Mouse (Mus musculus) heart, embryonic 16.5 days (tissue): ENCODE data around the gene Ppan. TPM values are rescaled to one million over a fixed set of nuclear protein-coding genes. Genes with fewer than 3 reads are reported as not detected.

Experiments used
- ATAC-seq: fragments of 200-750 bp; cut with Nextera tagmentation; replicated peaks from 2 replicates; pipeline ENCODE4 v1.8.0; 2017; ENCODE audit warnings: moderate number of reproducible peaks; ENCODE audit not compliant: insufficient read depth, low FRiP score; ENCODE audit errors: extremely low read depth
- H3K27ac ChIP-seq: fragments of 300-500 bp; sonication (generic); 2 replicates; pipeline ENCODE4 v1.5.1; 2014; ENCODE audit warnings: mild to moderate bottlenecking, low read length, control low read depth, moderate library complexity
- H3K27me3 ChIP-seq: fragments of 300-500 bp; sonication (generic); 2 replicates; pipeline ENCODE4 v1.6.1; 2014; ENCODE audit warnings: low read length, mixed read lengths; ENCODE audit not compliant: control insufficient read depth, insufficient read depth
- H3K36me3 ChIP-seq: fragments of 300-500 bp; sonication (generic); 2 replicates; pipeline ENCODE4 v1.6.1; 2014; ENCODE audit not compliant: control insufficient read depth, insufficient read depth
- H3K4me1 ChIP-seq: fragments of 300-500 bp; sonication (generic); 2 replicates; pipeline ENCODE4 v1.6.1; 2014; ENCODE audit warnings: low read length, mixed read lengths; ENCODE audit not compliant: control insufficient read depth, insufficient read depth
- H3K4me2 ChIP-seq: fragments of 300-500 bp; sonication (generic); 2 replicates; pipeline ENCODE4 v1.6.1; 2014; ENCODE audit warnings: low read depth, mild to moderate bottlenecking, control low read depth, low read length
- H3K4me3 ChIP-seq: fragments of 300-500 bp; sonication (generic); 2 replicates; pipeline ENCODE4 v1.5.1; 2014; ENCODE audit warnings: mild to moderate bottlenecking, control low read depth, low read length
- H3K9ac ChIP-seq: fragments of 300-500 bp; sonication (generic); 2 replicates; pipeline ENCODE4 v1.6.1; 2014; ENCODE audit warnings: low read length, control low read depth
- H3K9me3 ChIP-seq: fragments of 300-500 bp; sonication (generic); replicated peaks from 2 replicates; pipeline ENCODE4 v1.6.1; 2016; ENCODE audit warnings: low read length; ENCODE audit not compliant: control insufficient read depth
- WGBS: fragments of 180-500 bp; shearing (Covaris S2); extraction: QIAGEN DNeasy Blood & Tissue Kit; methylation state at CpG from one replicate; pipeline ENCODE4 v1.1.7; 2014; 5-methylcytosine and 5-hydroxymethylcytosine counted together
- polyA plus RNA-seq: library from polyadenylated mRNA; unstranded; fragments of >200 nt; fragmentation: Nextera tagmentation; extraction: Ambion mirVana; gene quantifications from 2 replicates; pipeline ENCODE4 v1.2.1, GENCODE M21; 2015

Gene Ppan
- polyA plus RNA-seq, 1 experiment from 2014 or later: 44.3 TPM

DNA sequence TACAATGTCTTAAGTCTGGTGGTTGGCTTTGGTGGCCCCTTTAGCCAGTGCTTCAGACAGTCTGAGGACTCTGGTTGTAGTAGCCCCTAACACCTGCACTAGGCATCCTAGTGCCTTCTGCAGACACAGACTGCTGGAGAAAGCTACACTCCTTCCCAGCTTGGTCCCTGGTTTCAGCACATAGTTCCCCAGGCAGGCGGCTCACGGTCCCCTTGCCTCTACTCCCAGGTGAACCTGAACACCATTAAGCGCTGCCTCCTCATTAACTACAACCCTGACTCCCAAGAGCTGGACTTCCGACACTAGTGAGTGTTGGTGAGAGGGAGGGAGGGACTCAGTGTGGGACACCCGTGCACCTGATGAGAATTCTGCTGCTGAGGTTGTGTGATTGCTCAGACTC lies 2.4 kb downstream of the Ppan start:
- Histone ChIP-seq H3K9me3 (no peaks in the 10 kb centered on the region), H3K4me2 (no peak overlapping the region), H3K27me3 (no peaks in the 10 kb centered on the region), H3K9ac (no peak overlapping the region), H3K4me1 (peaks cover 5% of the 10 kb centered on the region), H3K27ac (no peak overlapping the region), H3K4me3 (no peak overlapping the region), H3K36me3 (peaks cover 45% of the 10 kb centered on the region)
- ATAC-seq: no peak
- 85% methylated on average over 5 of the region's 5 CpGs for WGBS

DNA sequence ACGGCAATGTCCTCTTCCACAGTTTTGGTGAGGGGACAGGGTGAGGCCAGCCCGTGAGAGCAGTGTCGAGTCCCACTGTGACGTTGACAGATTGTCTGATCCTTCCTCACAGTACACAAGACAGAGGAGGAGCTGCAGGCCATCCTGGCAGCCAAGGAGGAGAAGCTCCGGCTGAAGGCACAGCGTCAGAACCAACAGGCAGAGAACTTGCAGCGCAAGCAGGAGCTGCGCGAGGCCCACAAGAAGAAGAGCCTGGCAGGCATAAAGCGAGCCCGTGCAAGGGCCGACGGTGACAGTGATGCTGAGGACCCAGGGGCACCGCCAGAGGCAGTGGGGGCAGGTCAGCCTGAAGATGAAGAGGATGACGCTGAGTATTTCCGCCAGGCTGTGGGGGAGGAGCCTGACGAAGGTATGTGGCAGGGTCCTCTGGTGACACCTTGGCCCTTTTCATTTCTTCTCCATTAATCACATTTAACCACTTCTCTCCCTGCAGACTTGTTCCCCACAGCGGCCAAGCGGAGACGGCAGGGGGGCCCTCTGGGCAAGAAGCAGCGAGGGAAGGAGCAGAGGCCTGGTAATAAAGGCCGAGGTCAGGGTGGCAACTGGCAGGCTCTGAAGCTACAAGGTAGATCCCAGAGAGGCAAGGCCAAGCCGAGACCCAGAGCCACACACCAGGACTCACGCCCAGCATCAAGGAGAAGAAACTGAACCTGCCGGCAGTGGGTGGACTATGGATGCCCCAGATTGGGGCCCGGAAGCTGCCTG lies 3.5 kb downstream of the Ppan start:
- no peak for ATAC-seq
- no peak overlapping the region for H3K4me2 ChIP-seq
- H3K4me3 ChIP-seq: no peak overlapping the region
- H3K27ac ChIP-seq: no peak overlapping the region
- peaks cover 49% of the 10 kb centered on the region for H3K36me3 ChIP-seq
- 77% methylated on average over 26 of the region's 26 CpGs for WGBS
- H3K27me3 ChIP-seq: no peaks in the 10 kb centered on the region
- H3K9ac ChIP-seq: no peak overlapping the region
- H3K9me3 ChIP-seq: no peaks in the 10 kb centered on the region
- peaks cover 5% of the 10 kb centered on the region for H3K4me1 ChIP-seq

DNA sequence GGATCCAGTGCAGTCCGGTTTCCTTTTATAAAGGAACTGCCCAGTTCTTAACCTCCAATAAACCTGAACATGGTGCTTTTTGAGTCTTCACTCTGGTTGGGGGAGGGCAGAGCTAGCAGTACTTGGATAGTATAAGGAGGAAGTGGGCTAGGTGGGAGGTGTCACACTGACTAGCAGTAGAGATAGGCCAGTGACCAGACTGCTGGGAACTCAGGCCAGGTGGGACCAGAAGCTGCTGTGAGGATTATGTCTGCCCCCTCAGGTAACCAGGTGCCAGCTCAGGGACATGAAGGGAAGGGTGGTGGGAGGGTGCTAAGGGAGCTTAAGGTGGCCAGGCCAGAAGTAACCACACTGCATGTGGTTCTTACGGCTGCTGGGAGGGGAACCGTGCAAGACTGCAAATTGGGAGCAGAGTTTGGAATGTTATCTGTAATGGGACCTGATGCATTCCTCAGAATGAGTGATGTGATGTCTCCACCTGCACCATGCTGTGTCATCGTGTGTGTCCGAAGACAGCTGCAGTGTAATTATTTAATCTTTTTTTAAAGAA lies 4.2 kb downstream of the Ppan start:
- ATAC-seq: no peak
- H3K4me2 ChIP-seq: no peak overlapping the region
- no peak overlapping the region for H3K4me3 ChIP-seq
- H3K4me1 ChIP-seq: peaks cover 7% of the 10 kb centered on the region
- 55% methylated on average over 5 of the region's 5 CpGs for WGBS
- no peak overlapping the region for H3K9ac ChIP-seq
- H3K36me3 ChIP-seq: peaks cover 51% of the 10 kb centered on the region
- no peak overlapping the region for H3K27ac ChIP-seq
- no peaks in the 10 kb centered on the region for H3K27me3 ChIP-seq
- H3K9me3 ChIP-seq: no peaks in the 10 kb centered on the region

DNA sequence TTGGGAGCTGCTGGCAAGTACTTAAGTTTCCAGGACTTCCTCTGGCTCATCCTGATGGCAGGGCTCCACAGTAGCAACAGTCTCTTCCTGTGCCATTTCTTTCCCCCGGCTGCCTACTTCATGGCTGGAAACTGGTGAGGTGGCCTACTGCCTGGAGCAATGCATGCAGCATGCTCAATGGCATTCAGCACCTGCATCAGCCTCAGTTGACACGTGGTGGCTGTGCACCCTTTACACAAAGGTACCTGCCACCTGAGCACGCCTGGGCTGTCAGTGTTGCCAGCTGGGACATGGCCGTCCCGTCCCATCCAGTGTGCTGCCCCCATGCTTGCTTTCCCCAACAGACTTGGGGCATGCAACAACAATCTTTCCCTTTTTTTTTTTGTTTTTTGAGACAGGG lies 5.1 kb downstream of the Ppan start:
- no peaks in the 10 kb centered on the region for H3K27me3 ChIP-seq
- no peak overlapping the region for H3K27ac ChIP-seq
- peaks cover 51% of the 10 kb centered on the region for H3K36me3 ChIP-seq
- no peak overlapping the region for H3K4me2 ChIP-seq
- no peaks in the 10 kb centered on the region for H3K9me3 ChIP-seq
- ATAC-seq: no peak
- 63% methylated on average over 5 of the region's 5 CpGs for WGBS
- H3K4me1 ChIP-seq: peaks cover 13% of the 10 kb centered on the region
- H3K4me3 ChIP-seq: no peak overlapping the region
- H3K9ac ChIP-seq: no peak overlapping the region

DNA sequence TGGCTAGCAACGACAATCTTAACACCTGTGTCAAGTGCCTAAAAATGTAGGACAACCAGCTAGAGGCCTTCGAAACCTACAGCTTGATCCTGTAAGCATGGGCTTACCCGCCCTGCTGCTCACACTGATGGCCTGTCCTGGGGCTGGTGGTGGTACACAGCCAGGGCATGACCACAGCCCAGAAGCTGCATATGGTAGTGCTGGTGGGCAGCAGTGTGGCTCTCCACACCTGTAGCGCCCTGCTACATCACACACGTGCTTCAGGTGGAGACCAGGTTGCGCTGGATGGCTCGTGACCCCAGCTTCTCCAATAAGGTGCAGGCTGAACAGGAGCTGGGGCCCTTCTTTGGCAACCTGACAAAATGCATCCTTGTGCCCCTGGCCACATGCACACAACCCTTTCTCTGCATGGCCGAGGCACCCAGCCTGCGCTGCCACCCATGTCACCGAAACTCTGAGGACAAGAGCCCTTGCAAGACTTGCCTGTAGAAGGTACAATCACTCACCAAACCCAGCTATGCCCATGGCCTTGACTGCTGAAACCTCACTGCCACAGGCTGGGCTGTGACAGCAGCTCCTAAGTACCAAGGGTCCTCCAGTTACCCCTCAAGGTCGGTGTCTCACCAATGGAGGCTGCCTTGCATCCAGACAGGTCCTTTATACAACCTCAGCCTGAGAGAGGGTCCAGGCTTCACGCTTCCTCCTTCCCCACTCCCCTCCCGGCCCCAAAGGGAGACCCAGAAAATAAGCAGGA lies 5.8 kb downstream of the Ppan start:
- no peak for ATAC-seq
- Histone ChIP-seq H3K9ac (no peak overlapping the region), H3K36me3 (peaks cover 51% of the 10 kb centered on the region), H3K4me3 (no peak overlapping the region), H3K4me2 (no peak overlapping the region), H3K27ac (no peak overlapping the region), H3K4me1 (peaks cover 13% of the 10 kb centered on the region), H3K27me3 (no peaks in the 10 kb centered on the region), H3K9me3 (no peaks in the 10 kb centered on the region)
- WGBS: 82% methylated on average over 13 of the region's 13 CpGs

DNA sequence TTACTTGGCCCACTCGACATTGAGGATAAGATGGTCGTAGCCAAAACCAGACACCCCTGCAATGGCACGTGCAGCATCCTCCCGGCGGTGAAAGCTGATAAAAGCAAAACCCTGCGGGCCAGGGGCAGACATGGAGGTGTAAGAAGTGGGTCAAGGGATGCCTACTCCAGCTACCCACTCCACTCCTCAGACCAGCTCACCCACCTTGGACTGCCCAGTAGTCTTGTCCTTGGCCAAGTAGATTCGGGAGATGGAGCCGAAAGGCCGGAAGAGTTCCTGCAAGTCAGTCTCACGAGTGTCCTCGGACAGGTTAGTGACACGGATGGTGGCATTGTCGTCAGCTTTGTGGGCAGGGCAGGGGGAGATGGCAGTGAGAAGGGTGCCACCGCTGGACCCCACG lies 6.7 kb downstream of the Ppan start:
- Histone ChIP-seq H3K36me3 (peaks cover 50% of the 10 kb centered on the region), H3K9ac (no peak overlapping the region), H3K9me3 (no peaks in the 10 kb centered on the region), H3K27ac (no peak overlapping the region), H3K4me1 (peaks cover 8% of the 10 kb centered on the region), H3K4me3 (no peak overlapping the region), H3K27me3 (no peaks in the 10 kb centered on the region), H3K4me2 (no peak overlapping the region)
- 85% methylated on average over 15 of the region's 15 CpGs for WGBS
- no peak for ATAC-seq

DNA sequence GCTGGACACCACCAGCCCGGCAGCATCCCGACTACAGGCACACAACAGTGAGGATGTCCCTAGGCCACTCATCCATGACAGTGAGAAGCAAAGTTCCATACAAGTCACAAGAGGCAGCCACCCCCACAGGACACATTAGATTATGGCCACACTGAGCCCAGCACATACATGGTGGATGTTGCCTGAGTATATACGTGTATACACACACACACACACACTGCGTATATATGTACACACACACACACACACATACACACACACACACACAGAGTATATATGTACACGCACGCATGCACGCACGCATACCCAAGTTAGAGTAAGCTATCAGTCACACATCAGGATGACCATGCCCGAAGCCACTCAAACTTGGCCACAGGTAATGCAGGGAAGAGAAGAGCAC lies 7.4 kb downstream of the Ppan start:
- no peak overlapping the region for H3K4me3 ChIP-seq
- H3K9me3 ChIP-seq: no peaks in the 10 kb centered on the region
- H3K27me3 ChIP-seq: no peaks in the 10 kb centered on the region
- peaks cover 42% of the 10 kb centered on the region for H3K36me3 ChIP-seq
- H3K27ac ChIP-seq: no peak overlapping the region
- 97% methylated on average over 9 of the region's 9 CpGs for WGBS
- H3K9ac ChIP-seq: no peak overlapping the region
- no peak overlapping the region for H3K4me2 ChIP-seq
- H3K4me1 ChIP-seq: peaks cover 8% of the 10 kb centered on the region
- no peak for ATAC-seq

DNA sequence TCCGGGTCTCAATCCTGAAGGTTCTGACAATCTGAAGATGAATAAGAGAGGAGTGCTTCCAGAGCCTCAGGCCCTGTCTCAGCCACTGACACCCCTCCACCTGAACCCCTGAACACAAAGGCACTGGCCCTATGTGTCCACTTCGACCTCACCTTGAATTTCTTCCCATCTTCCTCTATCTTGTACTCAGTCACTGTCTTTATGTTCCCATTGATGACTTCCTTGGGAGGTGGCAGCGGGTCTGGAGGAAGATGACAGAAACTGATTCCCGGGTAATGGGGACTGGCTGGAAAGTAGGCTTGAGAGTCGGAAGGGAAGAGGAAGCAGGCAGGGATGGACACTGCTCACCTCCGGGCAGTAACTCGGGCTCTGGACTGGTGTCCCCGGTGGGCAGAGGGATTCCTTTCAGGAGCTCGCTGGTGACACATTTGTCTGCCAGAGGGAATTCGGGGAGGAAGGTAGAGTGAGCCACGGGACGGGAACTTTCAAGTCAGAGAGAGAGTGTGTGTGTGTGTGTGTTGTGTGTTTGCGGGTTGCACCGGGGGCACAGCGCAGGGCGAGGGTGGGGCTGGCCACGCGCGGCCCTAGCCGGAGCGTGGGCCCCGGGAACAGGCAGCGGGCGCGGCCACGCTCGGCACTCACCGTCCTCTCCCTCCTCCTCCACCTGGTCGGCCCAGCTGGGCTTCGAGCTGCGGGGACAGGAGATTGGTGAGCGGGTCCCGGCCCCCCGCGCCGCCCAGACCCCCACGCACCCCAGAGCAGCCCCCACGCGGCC lies 9.9 kb downstream of the Ppan start:
- Histone ChIP-seq H3K27ac (peak overlapping the region; percentile 33; the same call in 1 of the 2 replicates), H3K9me3 (no peaks in the 10 kb centered on the region), H3K4me3 (peak overlapping the region; percentile 69), H3K4me1 (peaks cover 17% of the 10 kb centered on the region), H3K27me3 (no peaks in the 10 kb centered on the region), H3K9ac (peak overlapping the region; percentile 84), H3K4me2 (peak overlapping the region; percentile 95), H3K36me3 (peaks cover 25% of the 10 kb centered on the region)
- peak; percentile 46 for ATAC-seq
- 3% methylated on average over 36 of the region's 39 CpGs for WGBS
